9 mouse cellular contexts compared by ENCODE assay signal in the genomic region with DNA sequence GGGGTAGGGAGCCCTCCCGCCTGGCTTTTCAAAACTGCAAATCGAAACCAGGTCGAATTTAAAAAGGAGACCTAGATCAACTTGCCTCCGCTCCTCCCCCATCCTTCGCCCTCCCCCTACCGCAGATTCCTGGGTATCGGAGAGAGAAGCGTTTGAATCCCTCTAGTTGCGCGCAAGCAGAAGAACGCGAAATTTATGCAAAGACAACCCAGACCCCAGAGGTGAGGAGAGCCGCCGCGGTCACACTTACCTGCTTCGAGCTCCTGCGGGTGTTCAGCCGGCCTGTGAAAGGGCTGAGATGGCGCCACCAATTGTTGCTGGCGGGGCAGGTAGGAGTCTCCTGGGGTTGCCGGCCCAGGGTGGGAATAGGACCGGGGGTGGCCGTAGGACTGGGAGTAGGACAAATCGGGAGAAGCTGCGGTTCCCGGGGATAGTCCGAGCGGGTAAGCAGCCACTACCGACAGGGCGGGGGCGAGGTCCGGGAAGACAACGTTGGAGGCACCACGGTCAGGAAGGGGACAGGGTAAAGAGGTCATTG. TPM values are rescaled to one million over a fixed set of nuclear protein-coding genes. Genes with fewer than 3 reads are reported as not detected.
DNase-seq lines count a peak whose midpoint lies in the region; ATAC-seq and TF ChIP-seq lines count a peak whose summit lies in the region.
"Had no signal": no experiment of that assay in that cellular context is flagged by ENCODE, and none has a peak within 500 bp of the region (broad histone marks: within the 10 kb centered on the region; RNA-seq: fewer than 3 reads in every experiment).

No protein-coding gene starts in this region.

- ATAC-seq in kidney, postnatal 0 days (replicated peaks; ENCODE audit: low FRiP score, low read depth), result no peak
- ATAC-seq in neural tube, embryonic 11.5 days (ENCODE audit: insufficient read depth, low FRiP score, low TSS enrichment), result no peak
- no peak for ATAC-seq in megakaryocyte progenitor cell, adult 5-6 weeks (replicated peaks; ENCODE audit: poor library complexity)

- no peak for TF ChIP-seq CTCF in liver, adult 2 months (IDR thresholded peaks at IDR 0.05; ENCODE audit: low read depth, low read length)
- no peak for TF ChIP-seq CTCF in embryonic fibroblast, embryonic 13.5 days (IDR thresholded peaks at IDR 0.05; ENCODE audit: borderline replicate concordance, insufficient read depth, low read length)
- TF ChIP-seq CTCF in kidney, postnatal 0 days (IDR thresholded peaks at IDR 0.05; ENCODE audit: low read depth), result no peak

- peak overlapping the region; percentile 6; the same call in 1 of the 2 replicates for H3K4me3 ChIP-seq in liver, adult 2 months (ENCODE audit: insufficient read depth, low read depth, low read length)
- peak overlapping the region; percentile 21; the same call in 1 of the 2 replicates for H3K4me3 ChIP-seq in embryonic fibroblast, embryonic 13.5 days (ENCODE audit: insufficient read depth, low read length)
- H3K4me3 ChIP-seq in kidney, postnatal 0 days (replicated peaks; ENCODE audit: low read depth, low read length), result peak overlapping the region; percentile 27
- peak overlapping the region; percentile 0; the same call in 1 of the 2 replicates for H3K4me3 ChIP-seq in neural tube, embryonic 11.5 days (ENCODE audit: low read depth, low read length)

- no peaks in the 10 kb centered on the region for H3K9me3 ChIP-seq in kidney, postnatal 0 days (replicated peaks; ENCODE audit: low read length)
- no peaks in the 10 kb centered on the region for H3K9me3 ChIP-seq in neural tube, embryonic 11.5 days (ENCODE audit: control insufficient read depth, low read length)

- peaks cover 54% of the 10 kb centered on the region for H3K27me3 ChIP-seq in liver, adult 2 months (ENCODE audit: control insufficient read depth, insufficient read depth, low read length)
- peaks cover 95% of the 10 kb centered on the region for H3K27me3 ChIP-seq in kidney, postnatal 0 days (ENCODE audit: insufficient read depth, low read length)
- H3K27me3 ChIP-seq in neural tube, embryonic 11.5 days (ENCODE audit: control insufficient read depth, insufficient read depth, low read length), result peaks cover 97% of the 10 kb centered on the region

- H3K79me2 ChIP-seq in liver, adult 2 months (ENCODE audit: control insufficient read depth, insufficient read depth, low read length), result no peaks in the 10 kb centered on the region

- TF ChIP-seq POLR2A in liver, adult 2 months (IDR thresholded peaks at IDR 0.05; ENCODE audit: extremely low read depth, insufficient read depth, low read length), result no peak
- no peak for TF ChIP-seq POLR2A in embryonic fibroblast, embryonic 13.5 days (IDR thresholded peaks at IDR 0.05; ENCODE audit: low read depth, low read length)

- WGBS in liver, adult 2 months, result 2% methylated on average over 34 of the region's 34 CpGs
- under 1% methylated on average over 34 of the region's 34 CpGs for WGBS in kidney, postnatal 0 days
- WGBS in neural tube, embryonic 11.5 days, result under 1% methylated on average over 34 of the region's 34 CpGs

- no peak overlapping the region for H3K9ac ChIP-seq in liver, adult 2 months (ENCODE audit: low read depth, low read length)
- H3K9ac ChIP-seq in kidney, postnatal 0 days (ENCODE audit: low read depth, low read length), result no peak overlapping the region
- H3K9ac ChIP-seq in neural tube, embryonic 11.5 days (ENCODE audit: low read length), result no peak overlapping the region

- H3K36me3 ChIP-seq in liver, adult 2 months (ENCODE audit: control insufficient read depth, insufficient read depth, low read length), result no peaks in the 10 kb centered on the region
- no peaks in the 10 kb centered on the region for H3K36me3 ChIP-seq in kidney, postnatal 0 days (ENCODE audit: insufficient read depth, low read length)
- H3K36me3 ChIP-seq in neural tube, embryonic 11.5 days (ENCODE audit: control insufficient read depth, insufficient read depth, low read length), result no peaks in the 10 kb centered on the region

- H3K4me1 ChIP-seq in liver, adult 2 months (ENCODE audit: control insufficient read depth, insufficient read depth, low read length), result peaks cover 6% of the 10 kb centered on the region
- H3K4me1 ChIP-seq in embryonic fibroblast, embryonic 13.5 days (ENCODE audit: control insufficient read depth, insufficient read depth, low read length), result peaks cover 4% of the 10 kb centered on the region
- H3K4me1 ChIP-seq in kidney, postnatal 0 days (replicated peaks; ENCODE audit: insufficient read depth, low read length), result peaks cover 13% of the 10 kb centered on the region
- H3K4me1 ChIP-seq in neural tube, embryonic 11.5 days (ENCODE audit: control insufficient read depth, insufficient read depth, low read length), result peaks cover 7% of the 10 kb centered on the region; the same call in 1 of the 2 replicates

- peak overlapping the region; percentile 51 for H3K4me2 ChIP-seq in kidney, postnatal 0 days (ENCODE audit: low read length)
- H3K4me2 ChIP-seq in neural tube, embryonic 11.5 days (ENCODE audit: low read depth), result no peak overlapping the region; the same call in 1 of the 2 replicates

- H3K27ac ChIP-seq in liver, adult 2 months (replicated peaks; ENCODE audit: insufficient read depth, low read depth, low read length), result no peak overlapping the region
- no peak overlapping the region for H3K27ac ChIP-seq in embryonic fibroblast, embryonic 13.5 days (ENCODE audit: insufficient read depth, low read length)
- H3K27ac ChIP-seq in kidney, postnatal 0 days, result no peak overlapping the region
- no peak overlapping the region for H3K27ac ChIP-seq in neural tube, embryonic 11.5 days (ENCODE audit: low read depth, low read length)

- DNase-seq in liver, adult 2 months (ENCODE audit: extremely low read depth, low read depth, low spot score), result peak; percentile 25
- DNase-seq in liver, result no peak
- DNase-seq in kidney, postnatal 0 days (ENCODE audit: low spot score), result no peak
- DNase-seq in neural tube, embryonic 11.5 days (ENCODE audit: low spot score), result peak; percentile 41
- no peak for DNase-seq in right cerebral cortex, postnatal 14 days
- DNase-seq in layer of hippocampus, adult 9-11 months, result no peak
- DNase-seq: adrenal gland, postnatal 25 days had no signal

RNA-seq across cellular contexts. Expression of a gene that starts 1.0 kb away (rescaled TPM):
- 0.07 TPM in 1 of 2 replicates, not detected in the other for total RNA-seq in liver, adult 2 months (2014; rRNA removed)
- 0.21 and 0.29 TPM in 2 replicates for polyA plus RNA-seq in liver, adult 2 months (2012; rRNA removed)
- not detected in 2 replicates for polyA plus RNA-seq in embryonic fibroblast, embryonic 13.5 days (2011; ENCODE audit: insufficient read length, low read depth, missing spikeins)
- not detected in 2 replicates for polyA plus RNA-seq in kidney, postnatal 0 days (2015; fragmentation: Nextera tagmentation; extraction: Ambion mirVana)
- 0.11 TPM in 1 of 2 replicates, not detected in the other for polyA plus RNA-seq in neural tube, embryonic 11.5 days (2014; fragmentation: Nextera tagmentation; extraction: Ambion mirVana)
- total RNA-seq in megakaryocyte progenitor cell, adult 5-6 weeks (2015), result not detected in 2 replicates
- total RNA-seq in megakaryocyte progenitor cell, adult 5-6 weeks (2017), result not detected in 2 replicates
- total RNA-seq: adrenal gland, postnatal 25 days had no signal

RNA-seq across cellular contexts. Expression of a gene that starts 25.1 kb away (rescaled TPM):
- total RNA-seq in liver, adult 2 months (2014; rRNA removed), result not detected in 2 replicates
- polyA plus RNA-seq in liver, adult 2 months (2012; rRNA removed), result not detected in 2 replicates
- 0.19 TPM in 1 of 2 replicates, not detected in the other for polyA plus RNA-seq in embryonic fibroblast, embryonic 13.5 days (2011; ENCODE audit: insufficient read length, low read depth, missing spikeins)
- polyA plus RNA-seq in kidney, postnatal 0 days (2015; fragmentation: Nextera tagmentation; extraction: Ambion mirVana), result 0.45 and 0.62 TPM in 2 replicates
- polyA plus RNA-seq in neural tube, embryonic 11.5 days (2014; fragmentation: Nextera tagmentation; extraction: Ambion mirVana), result 1.8 and 2.2 TPM in 2 replicates
- not detected in 2 replicates for total RNA-seq in megakaryocyte progenitor cell, adult 5-6 weeks (2015)
- total RNA-seq in megakaryocyte progenitor cell, adult 5-6 weeks (2017), result not detected in 2 replicates
- total RNA-seq: adrenal gland, postnatal 25 days had no signal

Comparison
In these comparisons a context has a peak if more than half of its experiments do, and no peak if none do; other contexts are left out.
1. DNase-seq: peak in liver, adult 2 months (single experiment) and neural tube, embryonic 11.5 days (single experiment); none in liver (single experiment), kidney, postnatal 0 days (single experiment), right cerebral cortex, postnatal 14 days (single experiment) and layer of hippocampus, adult 9-11 months (single experiment).
2. Peak in every context shown above with its lines, with median percentiles within 50 percentile points of each other: H3K4me3 ChIP-seq.